Mouse (Mus musculus): ENCODE measurements around the gene Tnfaip1. TPM values are rescaled to one million over a fixed set of nuclear protein-coding genes. Genes with fewer than 3 reads are reported as not detected.
A peak's percentile ranks its signal among the peaks of the same experiment; 100 is the strongest.

The Tnfaip1 gene
- total and polyA plus RNA-seq, 3 experiments: 19.5 to 44.9 (median 24.6) TPM

GRCm38 (mm10) chr11:78513106-78513790 lies 22.9 kb downstream of the Tnfaip1 start:
- peak overlapping the region; percentile 60 for H3K4me2 ChIP-seq (ENCODE audit: insufficient read depth, low read depth, poor library complexity, severe bottlenecking)
- H3K9me3 ChIP-seq (replicated peaks; ENCODE audit: low read length): no peaks in the 10 kb centered on the region
- H3K4me3 ChIP-seq (replicated peaks in 1 of 3; ENCODE audit: low read depth in 2 of 3, low read length in 2 of 3, poor library complexity in 1 of 3): peak overlapping the region; percentile 74 to 85 (median 83)
- dilution Hi-C loops (cut with MboI; ENCODE audit: extremely low pct_ligation_motif_present, extremely low pct_unique_long_range_greater_than_20kb, low sequenced_read_pairs) (no loop called here), in situ Hi-C loops (cut with MboI; ENCODE audit: low pct_ligation_motif_present, low pct_unique_long_range_greater_than_20kb, low sequenced_read_pairs) (no loop called here)
- TF ChIP-seq JUND (conservative IDR thresholded peaks at IDR 0.05; ENCODE audit: low read depth, low read length) (no peak), RAD21 (IDR thresholded peaks at IDR 0.05; ENCODE audit: low read depth, low read length) (no peak), MXI1 (IDR thresholded peaks at IDR 0.05; ENCODE audit: low read depth, low read length) (no peak), ELF1 (IDR thresholded peaks at IDR 0.05; ENCODE audit: low read depth, low read length) (no peak), MAX (IDR thresholded peaks at IDR 0.05; ENCODE audit: low read length) (no peak), MYC (IDR thresholded peaks at IDR 0.05; ENCODE audit: low read depth, low read length) (no peak), UBTF (IDR thresholded peaks at IDR 0.05; ENCODE audit: low read depth, low read length) (no peak), TBP (conservative IDR thresholded peaks at IDR 0.05; ENCODE audit: low read depth, low read length) (no peak), EP300 (IDR thresholded peaks at IDR 0.05; ENCODE audit: low read length) (no peak), JUN (IDR thresholded peaks at IDR 0.05; ENCODE audit: insufficient read depth, low read depth, low read length) (no peak), USF1 (IDR thresholded peaks at IDR 0.05; ENCODE audit: low read depth, low read length) (no peak), ZC3H11A (IDR thresholded peaks at IDR 0.05; ENCODE audit: low read depth, low read length) (no peak), PAX5 (IDR thresholded peaks at IDR 0.05; ENCODE audit: low read length) (no peak), ZKSCAN1 (IDR thresholded peaks at IDR 0.05; ENCODE audit: borderline replicate concordance, low read depth, low read length) (no peak), MEF2A (IDR thresholded peaks at IDR 0.05; ENCODE audit: borderline replicate concordance, low read depth, low read length) (no peak), IRF4 (IDR thresholded peaks at IDR 0.05; ENCODE audit: low read depth, low read length) (no peak), TCF12 (IDR thresholded peaks at IDR 0.05; ENCODE audit: low read depth, low read length) (no peak), CHD1 (IDR thresholded peaks at IDR 0.05; ENCODE audit: low read depth, low read length) (no peak)
- peaks cover 41 to 59% of the 10 kb centered on the region in 2 experiments for H3K36me3 ChIP-seq (replicated peaks in 1 of 2; ENCODE audit: control insufficient read depth in 1 of 2, insufficient read depth in 1 of 2, low read length in 1 of 2)
- peaks cover 25% of the 10 kb centered on the region for H3K79me2 ChIP-seq (replicated peaks; ENCODE audit: control insufficient read depth, extremely low read depth, insufficient read depth, poor library complexity, severe bottlenecking)
- no peaks in the 10 kb centered on the region for H3K27me3 ChIP-seq (replicated peaks)
- H3K4me1 ChIP-seq (ENCODE audit: control insufficient read depth in 1 of 2, insufficient read depth in 2 of 2): peaks cover 0 to 31% of the 10 kb centered on the region in 2 experiments; a peak in 2 of 4 replicates
- DNase-seq (ENCODE audit: extremely low read depth): no peak
- peak overlapping the region; percentile 94 for H3K9ac ChIP-seq (ENCODE audit: insufficient read depth, low read depth)
- no peak overlapping the region for H3K27ac ChIP-seq (ENCODE audit: insufficient read depth, low read depth)
